In genomic region chr7:25030032-25030753, GRCm38 (mm10) we compare ENCODE assay signal across 9 mouse cellular contexts. TPM values are rescaled to one million over a fixed set of nuclear protein-coding genes. Genes with fewer than 3 reads are reported as not detected.
DNase-seq lines count a peak whose midpoint lies in the region; ATAC-seq and TF ChIP-seq lines count a peak whose summit lies in the region.
"Had no signal": no experiment of that assay in that cellular context is flagged by ENCODE, and none has a peak within 500 bp of the region (broad histone marks: within the 10 kb centered on the region; RNA-seq: fewer than 3 reads in every experiment).

No protein-coding gene starts in this region.

- WGBS in heart, adult 2 months = 45% methylated on average over 5 of the region's 5 CpGs
- 41% methylated on average over 5 of the region's 5 CpGs for WGBS in embryonic facial prominence, embryonic 14.5 days
- WGBS in midbrain, embryonic 14.5 days = 45% methylated on average over 5 of the region's 5 CpGs

- no peaks in the 10 kb centered on the region for H3K4me1 ChIP-seq in heart, adult 2 months (ENCODE audit: control insufficient read depth, insufficient read depth, low read length)
- no peaks in the 10 kb centered on the region for H3K4me1 ChIP-seq in embryonic facial prominence, embryonic 14.5 days (ENCODE audit: control insufficient read depth, insufficient read depth, low read length)
- no peaks in the 10 kb centered on the region for H3K4me1 ChIP-seq in midbrain, embryonic 14.5 days (ENCODE audit: control insufficient read depth, insufficient read depth, low read length)

- peak; percentile 92 for TF ChIP-seq CTCF in heart, adult 2 months (IDR thresholded peaks at IDR 0.05)
- peak; percentile 94 for TF ChIP-seq CTCF in left cerebral cortex, adult 2 months (IDR thresholded peaks at IDR 0.05)

- H3K9me3 ChIP-seq in embryonic facial prominence, embryonic 14.5 days (ENCODE audit: control insufficient read depth, low read length) = no peaks in the 10 kb centered on the region
- H3K9me3 ChIP-seq in midbrain, embryonic 14.5 days (ENCODE audit: control insufficient read depth, low read length) = no peaks in the 10 kb centered on the region

- 0 out of 2 replicates have a peak, but pooled peaks have one; percentile 35 for TF ChIP-seq EP300 in heart, adult 2 months (IDR thresholded peaks at IDR 0.05; ENCODE audit: insufficient read depth, low read depth, low read length)

- DNase-seq in heart, adult 2 months = peak; percentile 55 to 81
- DNase-seq in heart, adult 11 months = no peak
- peak; percentile 45 to 62 for DNase-seq in adrenal gland, postnatal 4 days (ENCODE audit: low spot score in 2 of 2)
- DNase-seq in embryonic facial prominence, embryonic 14.5 days (ENCODE audit: low spot score) = peak; percentile 78
- DNase-seq in heart, postnatal 4 days = peak; percentile 89
- DNase-seq in left cerebral cortex, adult 2 months (ENCODE audit: extremely low spot score in 1 of 2, low spot score in 2 of 2) = peak; percentile 68 to 82
- DNase-seq in midbrain, embryonic 14.5 days = peak; percentile 89
- DNase-seq in spleen, postnatal 10 days (ENCODE audit: low spot score in 2 of 2) = peak; percentile 74 to 84

- no peak for TF ChIP-seq POLR2A in heart, adult 2 months (IDR thresholded peaks at IDR 0.05; ENCODE audit: insufficient read depth, low read depth, low read length)

- H3K27me3 ChIP-seq in heart, adult 2 months (ENCODE audit: control insufficient read depth, insufficient read depth, low read length) = no peaks in the 10 kb centered on the region
- no peaks in the 10 kb centered on the region for H3K27me3 ChIP-seq in embryonic facial prominence, embryonic 14.5 days (replicated peaks; ENCODE audit: control insufficient read depth, insufficient read depth, low read length)
- H3K27me3 ChIP-seq in midbrain, embryonic 14.5 days (ENCODE audit: control insufficient read depth, insufficient read depth, low read length) = no peaks in the 10 kb centered on the region

- no peaks in the 10 kb centered on the region for H3K36me3 ChIP-seq in heart, adult 2 months (ENCODE audit: control insufficient read depth, insufficient read depth, low read length)
- peaks cover 36% of the 10 kb centered on the region for H3K36me3 ChIP-seq in embryonic facial prominence, embryonic 14.5 days (ENCODE audit: control insufficient read depth, insufficient read depth, low read length)
- peaks cover 68% of the 10 kb centered on the region for H3K36me3 ChIP-seq in midbrain, embryonic 14.5 days (ENCODE audit: control insufficient read depth, insufficient read depth, low read length)

- H3K9ac ChIP-seq in heart, adult 2 months (ENCODE audit: low read depth, low read length) = no peak overlapping the region
- no peak overlapping the region for H3K9ac ChIP-seq in embryonic facial prominence, embryonic 14.5 days (ENCODE audit: low read depth, low read length)
- no peak overlapping the region for H3K9ac ChIP-seq in midbrain, embryonic 14.5 days (replicated peaks; ENCODE audit: low read length)

- no peak overlapping the region for H3K4me3 ChIP-seq in heart, adult 2 months
- no peak overlapping the region for H3K4me3 ChIP-seq in embryonic facial prominence, embryonic 14.5 days (ENCODE audit: low read depth, low read length)
- no peak overlapping the region for H3K4me3 ChIP-seq in left cerebral cortex, adult 2 months
- H3K4me3 ChIP-seq in midbrain, embryonic 14.5 days (replicated peaks; ENCODE audit: low read depth, low read length) = no peak overlapping the region

- no peaks in the 10 kb centered on the region for H3K79me2 ChIP-seq in heart, adult 2 months (replicated peaks; ENCODE audit: control insufficient read depth, insufficient read depth, low read length)

- no peak for ATAC-seq in embryonic facial prominence, embryonic 14.5 days (ENCODE audit: low read depth)
- no peak for ATAC-seq in midbrain, embryonic 14.5 days (ENCODE audit: low FRiP score, low TSS enrichment)

- intact Hi-C loops in heart, adult 2 months (cut with DNase I) = loop anchor here (2.0 to 5.0 kb wide), 2 partner anchors 65 to 157 kb away; no protein-coding TSS in a partner anchor
- intact Hi-C loops in left cerebral cortex, adult 2 months (cut with DNase I) = loop anchor here (5.0 kb wide), 1 partner anchor 152 kb away; no protein-coding TSS in a partner anchor

- no peak overlapping the region for H3K4me2 ChIP-seq in embryonic facial prominence, embryonic 14.5 days (ENCODE audit: low read depth, low read length)
- H3K4me2 ChIP-seq in midbrain, embryonic 14.5 days (ENCODE audit: low read length) = no peak overlapping the region

- no peak overlapping the region for H3K27ac ChIP-seq in heart, adult 2 months
- H3K27ac ChIP-seq in embryonic facial prominence, embryonic 14.5 days (replicated peaks; ENCODE audit: low read depth, low read length) = no peak overlapping the region
- no peak overlapping the region for H3K27ac ChIP-seq in left cerebral cortex, adult 2 months
- H3K27ac ChIP-seq in midbrain, embryonic 14.5 days (replicated peaks; ENCODE audit: low read depth, low read length) = peak overlapping the region; percentile 42; the same call in 1 of the 2 replicates
- H3K27ac ChIP-seq: macrophage had no signal

RNA-seq across cellular contexts. Expression of gene Atp1a3, which starts 24.4 kb away (rescaled TPM):
- 1 to 10 TPM in 1 of 2 experiments, under 1 TPM in 1; 0.39 to 1.2 TPM for total RNA-seq in heart, adult 2 months (2021)
- 0.85 and 1.7 TPM in 2 replicates for polyA plus RNA-seq in heart, adult 2 months (2012; rRNA removed)
- 10 to 100 TPM; 66.4 to 69.0 TPM for total RNA-seq in adrenal gland, postnatal 4 days (2021)
- 7.2 and 9.0 TPM in 2 replicates for polyA plus RNA-seq in embryonic facial prominence, embryonic 14.5 days (2014; fragmentation: Nextera tagmentation; extraction: Ambion mirVana)
- under 1 TPM; 0.31 to 0.47 TPM for total RNA-seq in heart, postnatal 4 days (2021)
- 1,000 to 10,000 TPM; 1,970 to 2,141 TPM for total RNA-seq in left cerebral cortex, adult 2 months (2021)
- 284 and 337 TPM in 2 replicates for polyA plus RNA-seq in midbrain, embryonic 14.5 days (2014; fragmentation: Nextera tagmentation; extraction: Ambion mirVana)

RNA-seq across cellular contexts. Expression of gene Grik5, which starts 42.0 kb away (rescaled TPM):
- total RNA-seq in heart, adult 2 months (2021) = 1 to 10 TPM; 4.5 to 4.6 TPM
- 10.3 and 12.1 TPM in 2 replicates for polyA plus RNA-seq in heart, adult 2 months (2012; rRNA removed)
- total RNA-seq in adrenal gland, postnatal 4 days (2021) = 10 to 100 TPM; 38.1 to 45.1 TPM
- 7.0 and 8.3 TPM in 2 replicates for polyA plus RNA-seq in embryonic facial prominence, embryonic 14.5 days (2014; fragmentation: Nextera tagmentation; extraction: Ambion mirVana)
- total RNA-seq in heart, postnatal 4 days (2021) = 10 to 100 TPM; 14.0 to 15.7 TPM
- 100 to 1,000 TPM; 207 to 218 TPM for total RNA-seq in left cerebral cortex, adult 2 months (2021)
- 21.7 and 27.3 TPM in 2 replicates for polyA plus RNA-seq in midbrain, embryonic 14.5 days (2014; fragmentation: Nextera tagmentation; extraction: Ambion mirVana)

RNA-seq across cellular contexts. Expression of gene Zfp574, which starts 42.2 kb away (rescaled TPM):
- total RNA-seq in heart, adult 2 months (2021) = 10 to 100 TPM in 1 of 2 experiments, 1 to 10 TPM in 1; 9.2 to 10.3 TPM
- 11.8 and 12.6 TPM in 2 replicates for polyA plus RNA-seq in heart, adult 2 months (2012; rRNA removed)
- total RNA-seq in adrenal gland, postnatal 4 days (2021) = 10 to 100 TPM; 22.3 to 24.4 TPM
- 24.1 and 25.2 TPM in 2 replicates for polyA plus RNA-seq in embryonic facial prominence, embryonic 14.5 days (2014; fragmentation: Nextera tagmentation; extraction: Ambion mirVana)
- 10 to 100 TPM; 13.5 to 16.3 TPM for total RNA-seq in heart, postnatal 4 days (2021)
- 10 to 100 TPM; 37.1 to 37.7 TPM for total RNA-seq in left cerebral cortex, adult 2 months (2021)
- 24.9 and 33.0 TPM in 2 replicates for polyA plus RNA-seq in midbrain, embryonic 14.5 days (2014; fragmentation: Nextera tagmentation; extraction: Ambion mirVana)

RNA-seq across cellular contexts. Expression of gene Rabac1, which starts 57.6 kb away (rescaled TPM):
- 100 to 1,000 TPM; 299 to 358 TPM for total RNA-seq in heart, adult 2 months (2021)
- polyA plus RNA-seq in heart, adult 2 months (2012; rRNA removed) = 467 and 472 TPM in 2 replicates
- total RNA-seq in adrenal gland, postnatal 4 days (2021) = 100 to 1,000 TPM; 204 to 208 TPM
- 218 and 219 TPM in 2 replicates for polyA plus RNA-seq in embryonic facial prominence, embryonic 14.5 days (2014; fragmentation: Nextera tagmentation; extraction: Ambion mirVana)
- total RNA-seq in heart, postnatal 4 days (2021) = 100 to 1,000 TPM; 212 to 234 TPM
- total RNA-seq in left cerebral cortex, adult 2 months (2021) = 100 to 1,000 TPM; 287 TPM
- polyA plus RNA-seq in midbrain, embryonic 14.5 days (2014; fragmentation: Nextera tagmentation; extraction: Ambion mirVana) = 234 and 311 TPM in 2 replicates

Comparison
In these comparisons a context has a peak if more than half of its experiments do, and no peak if none do; other contexts are left out.
1. RNA of gene Atp1a3, which starts 24.4 kb away (total RNA-seq): 1,970 to 2,141 TPM in left cerebral cortex, adult 2 months and 66.4 to 69.0 TPM in adrenal gland, postnatal 4 days; 0.39 to 1.2 TPM in heart, adult 2 months and 0.31 to 0.47 TPM in heart, postnatal 4 days; every median in the first group is over 10 times any median in the second.
2. RNA of gene Grik5, which starts 42.0 kb away (total RNA-seq): 207 to 218 TPM in left cerebral cortex, adult 2 months; 38.1 to 45.1 TPM in adrenal gland, postnatal 4 days, 14.0 to 15.7 TPM in heart, postnatal 4 days and 4.5 to 4.6 TPM in heart, adult 2 months; every median in the first group is over 4 times any median in the second.